Mouse (Mus musculus): ENCODE results near the gene Gm17535. TPM values are rescaled to one million over a fixed set of nuclear protein-coding genes. Genes with fewer than 3 reads are reported as not detected.
"Not testable (repeated sequence)": the region's sequence is repeated elsewhere in the genome, so short reads cannot be mapped to it uniquely, and the experiment has no call there.

Gene Gm17535
- polyA plus RNA-seq, 1 experiment from 2014 or later: not detected

GRCm38 (mm10) chr9:3027200-3027599, 7.2 kb upstream of the Gm17535 start:
- ATAC-seq (replicated peaks); H3K4me3 ChIP-seq; H3K9ac ChIP-seq; H3K27ac ChIP-seq; H3K36me3 ChIP-seq (replicated peaks); H3K27me3 ChIP-seq (replicated peaks); H3K9me3 ChIP-seq; H3K4me2 ChIP-seq; H3K4me1 ChIP-seq: not testable (repeated sequence)
- WGBS: 67% methylated on average over 9 of the region's 9 CpGs

- 69% methylated on average over 14 of the region's 16 CpGs for WGBS
- not testable (repeated sequence) for H3K27me3 ChIP-seq (replicated peaks); H3K9me3 ChIP-seq; H3K4me3 ChIP-seq; H3K9ac ChIP-seq; ATAC-seq (replicated peaks); H3K4me1 ChIP-seq; H3K36me3 ChIP-seq (replicated peaks); H3K4me2 ChIP-seq; H3K27ac ChIP-seq
Measured at GRCm38 (mm10) chr9:3029276-3030000, 5.0 kb upstream of the Gm17535 start.

- H3K27ac ChIP-seq; H3K4me2 ChIP-seq; H3K36me3 ChIP-seq (replicated peaks); H3K9me3 ChIP-seq; H3K9ac ChIP-seq; ATAC-seq (replicated peaks); H3K27me3 ChIP-seq (replicated peaks); H3K4me3 ChIP-seq; H3K4me1 ChIP-seq: not testable (repeated sequence)
- WGBS: 64% methylated on average over 3 of the region's 10 CpGs
Measured at GRCm38 (mm10) chr9:3030677-3031318, 3.6 kb upstream of the Gm17535 start.

GRCm38 (mm10) chr9:3036577-3036976, 2.2 kb downstream of the Gm17535 start, which contains the start of gene Gm10715:
Gm10715 (plus strand) TSS chr9:3036877.
- not testable (repeated sequence) for H3K9ac ChIP-seq; H3K9me3 ChIP-seq; H3K4me3 ChIP-seq; H3K4me2 ChIP-seq; H3K36me3 ChIP-seq (replicated peaks); ATAC-seq (replicated peaks); H3K27ac ChIP-seq; H3K4me1 ChIP-seq; H3K27me3 ChIP-seq (replicated peaks)
- 75% methylated on average over 8 of the region's 8 CpGs for WGBS

GRCm38 (mm10) chr9:3038161-3038560, 3.8 kb downstream of the Gm17535 start:
- H3K4me2 ChIP-seq; ATAC-seq (replicated peaks); H3K36me3 ChIP-seq (replicated peaks); H3K4me3 ChIP-seq; H3K27me3 ChIP-seq (replicated peaks); H3K27ac ChIP-seq; H3K9me3 ChIP-seq; H3K4me1 ChIP-seq; H3K9ac ChIP-seq: not testable (repeated sequence)
- whole genome bisulfite sequencing: 64% methylated on average over 4 of the region's 4 CpGs

Small RNA genes within 50 kb of the gene (microRNA-seq; reads per million reads assigned to microRNA genes)
- gene Mir101c: not detected

Other genes with a start within 250 kb of the Gm17535 start
- gene Gm10722, start 33.7 kb upstream of the Gm17535 start, polyA plus RNA-seq (2015; fragmentation: Nextera tagmentation; extraction: Ambion mirVana): not detected in 2 replicates
- not detected in 2 replicates for gene Gm11168, start 31.3 kb upstream of the Gm17535 start, polyA plus RNA-seq (2015; fragmentation: Nextera tagmentation; extraction: Ambion mirVana)
- gene Gm10721, start 21.5 kb upstream of the Gm17535 start, polyA plus RNA-seq (2015; fragmentation: Nextera tagmentation; extraction: Ambion mirVana): not detected in 2 replicates
- gene Gm10720, start 18.9 kb upstream of the Gm17535 start, polyA plus RNA-seq (2015; fragmentation: Nextera tagmentation; extraction: Ambion mirVana): not detected in 2 replicates
- gene Gm10719, start 17.2 kb upstream of the Gm17535 start, polyA plus RNA-seq (2015; fragmentation: Nextera tagmentation; extraction: Ambion mirVana): 0.28 and 0.34 TPM in 2 replicates
- gene Gm10718, start 11.1 kb upstream of the Gm17535 start, polyA plus RNA-seq (2015; fragmentation: Nextera tagmentation; extraction: Ambion mirVana): 0.27 and 0.49 TPM in 2 replicates
- gene Gm10717, start 9.2 kb upstream of the Gm17535 start, polyA plus RNA-seq (2015; fragmentation: Nextera tagmentation; extraction: Ambion mirVana): 0.92 and 1.0 TPM in 2 replicates
- gene Gm10715, start 2.3 kb downstream of the Gm17535 start, polyA plus RNA-seq (2015; fragmentation: Nextera tagmentation; extraction: Ambion mirVana): not detected in 2 replicates